In genomic region chr14:85403644-85404043, GRCm38 (mm10) we compare ENCODE assay signal across 16 mouse cellular contexts.
"Had no signal": no experiment of that assay in that cellular context is flagged by ENCODE, and none has a peak within 500 bp of the region (broad histone marks: within the 10 kb centered on the region; RNA-seq: fewer than 3 reads in every experiment).

No protein-coding gene starts in this region.

- H3K36me3 ChIP-seq: neural tube, embryonic 13.5 days; neural tube, embryonic 15.5 days; stomach, embryonic 15.5 days had no signal

- H3K4me1 ChIP-seq: neural tube, embryonic 13.5 days; neural tube, embryonic 15.5 days; stomach, embryonic 15.5 days had no signal

- H3K9ac ChIP-seq: neural tube, embryonic 13.5 days; neural tube, embryonic 15.5 days; stomach, embryonic 15.5 days had no signal

- DNase-seq: retina, postnatal 1 day; right cerebral cortex, adult 18-20 months; right cerebral cortex, postnatal 14 days; right cerebral cortex, postnatal 25 days; right cerebral cortex, postnatal 4 days; spleen, adult 18-20 months; thymus, adult 18-20 months; thymus, adult 2 months; thymus, postnatal 14 days; thymus, postnatal 25 days; thymus, postnatal 36 days; thymus, postnatal 4 days had no signal

- H3K27me3 ChIP-seq: neural tube, embryonic 13.5 days; neural tube, embryonic 15.5 days; stomach, embryonic 15.5 days had no signal

- H3K4me2 ChIP-seq: neural tube, embryonic 13.5 days; neural tube, embryonic 15.5 days; stomach, embryonic 15.5 days had no signal

- H3K4me3 ChIP-seq: neural tube, embryonic 13.5 days; neural tube, embryonic 15.5 days; stomach, embryonic 15.5 days had no signal

- H3K9me3 ChIP-seq: neural tube, embryonic 13.5 days; neural tube, embryonic 15.5 days; stomach, embryonic 15.5 days had no signal

- H3K27ac ChIP-seq: neural tube, embryonic 13.5 days; neural tube, embryonic 15.5 days; stomach, embryonic 15.5 days; stomach, postnatal 0 days had no signal
